26 mouse cellular contexts compared by ENCODE assay signal in genomic region chr5:121307620-121308019, GRCm38 (mm10).
DNase-seq lines count a peak whose midpoint lies in the region; ATAC-seq and TF ChIP-seq lines count a peak whose summit lies in the region.
"Had no signal": no experiment of that assay in that cellular context is flagged by ENCODE, and none has a peak within 500 bp of the region (broad histone marks: within the 10 kb centered on the region; RNA-seq: fewer than 3 reads in every experiment).

No protein-coding gene starts in this region.

- no peaks in the 10 kb centered on the region for H3K9me3 ChIP-seq in kidney, embryonic 15.5 days (replicated peaks)
- no peaks in the 10 kb centered on the region for H3K9me3 ChIP-seq in forebrain, embryonic 10.5 days
- H3K9me3 ChIP-seq: embryonic facial prominence, embryonic 12.5 days; embryonic facial prominence, embryonic 15.5 days; forebrain, embryonic 13.5 days; heart, embryonic 10.5 days; heart, embryonic 13.5 days had no signal

- peaks cover 7% of the 10 kb centered on the region; the same call in 1 of the 2 replicates for H3K36me3 ChIP-seq in kidney, adult 2 months (ENCODE audit: control insufficient read depth, insufficient read depth, low read length)
- H3K36me3 ChIP-seq in kidney, embryonic 15.5 days, result peaks cover 97% of the 10 kb centered on the region
- peaks cover 96% of the 10 kb centered on the region for H3K36me3 ChIP-seq in forebrain, embryonic 10.5 days (replicated peaks)

- H3K4me2 ChIP-seq in kidney, embryonic 15.5 days, result no peak overlapping the region
- H3K4me2 ChIP-seq: embryonic facial prominence, embryonic 12.5 days; embryonic facial prominence, embryonic 15.5 days; forebrain, embryonic 13.5 days; heart, embryonic 13.5 days had no signal

- peak; percentile 76 for DNase-seq in kidney, adult 2 months
- DNase-seq in fat pad, adult 2 months (ENCODE audit: extremely low read depth, low read depth, low spot score), result peak; percentile 33
- DNase-seq in kidney, adult 9 months, result peak; percentile 75
- DNase-seq in kidney, postnatal 14 days, result peak; percentile 62
- no peak for DNase-seq in right cerebral cortex, postnatal 36 days (ENCODE audit: low spot score in 2 of 2)
- no peak for DNase-seq in yolk sac, embryonic 10.5 days (ENCODE audit: low spot score)
- DNase-seq in forebrain, embryonic 10.5 days (ENCODE audit: extremely low spot score, low spot score), result no peak
- DNase-seq: adrenal gland, adult 2 months; adrenal gland, postnatal 14 days; cerebellum, adult 11 months; cerebellum, adult 2 months; cerebellum, adult 9-11 months; cerebellum, postnatal 25 days; gastrocnemius, postnatal 10 days; gastrocnemius, postnatal 36 days; heart, adult 2 months; heart, postnatal 14 days; heart, postnatal 4 days had no signal

- H3K4me3 ChIP-seq in kidney, adult 2 months (ENCODE audit: insufficient read depth, low read depth, low read length), result no peak overlapping the region
- H3K4me3 ChIP-seq in kidney, embryonic 15.5 days (replicated peaks), result no peak overlapping the region
- no peak overlapping the region for H3K4me3 ChIP-seq in forebrain, embryonic 10.5 days
- H3K4me3 ChIP-seq: embryonic facial prominence, embryonic 12.5 days; embryonic facial prominence, embryonic 15.5 days; forebrain, embryonic 13.5 days; heart, adult 2 months; heart, embryonic 10.5 days; heart, embryonic 13.5 days had no signal

- 39% methylated on average over 3 of the region's 3 CpGs for whole genome bisulfite sequencing in kidney, adult 2 months
- WGBS in kidney, embryonic 15.5 days, result 78% methylated on average over 3 of the region's 3 CpGs
- 59% methylated on average over 3 of the region's 3 CpGs for WGBS in forebrain, embryonic 10.5 days

- H3K27me3 ChIP-seq in kidney, adult 2 months (replicated peaks; ENCODE audit: control insufficient read depth, insufficient read depth, low read length), result no peaks in the 10 kb centered on the region
- H3K27me3 ChIP-seq in kidney, embryonic 15.5 days, result no peaks in the 10 kb centered on the region
- H3K27me3 ChIP-seq in forebrain, embryonic 10.5 days (ENCODE audit: poor library complexity, severe bottlenecking), result no peaks in the 10 kb centered on the region
- H3K27me3 ChIP-seq: embryonic facial prominence, embryonic 12.5 days; embryonic facial prominence, embryonic 15.5 days; forebrain, embryonic 13.5 days; heart, embryonic 13.5 days had no signal

- H3K27ac ChIP-seq in kidney, adult 2 months (ENCODE audit: insufficient read depth, low read depth, low read length), result no peak overlapping the region
- H3K27ac ChIP-seq in kidney, embryonic 15.5 days, result no peak overlapping the region
- H3K27ac ChIP-seq in forebrain, embryonic 10.5 days, result no peak overlapping the region
- H3K27ac ChIP-seq: embryonic facial prominence, embryonic 12.5 days; embryonic facial prominence, embryonic 15.5 days; forebrain, embryonic 13.5 days; heart, adult 2 months; heart, embryonic 10.5 days; heart, embryonic 13.5 days had no signal

- H3K4me1 ChIP-seq in kidney, adult 2 months (ENCODE audit: control insufficient read depth, insufficient read depth, low read length), result peaks cover 4% of the 10 kb centered on the region; the same call in 1 of the 2 replicates
- H3K4me1 ChIP-seq in kidney, embryonic 15.5 days, result no peaks in the 10 kb centered on the region
- no peaks in the 10 kb centered on the region for H3K4me1 ChIP-seq in forebrain, embryonic 10.5 days
- H3K4me1 ChIP-seq: embryonic facial prominence, embryonic 12.5 days; embryonic facial prominence, embryonic 15.5 days; forebrain, embryonic 13.5 days; heart, embryonic 10.5 days; heart, embryonic 13.5 days had no signal

- no peak overlapping the region for H3K9ac ChIP-seq in kidney, embryonic 15.5 days
- H3K9ac ChIP-seq: embryonic facial prominence, embryonic 12.5 days; embryonic facial prominence, embryonic 15.5 days; forebrain, embryonic 13.5 days; heart, embryonic 13.5 days had no signal

- no peak for ATAC-seq in kidney, embryonic 15.5 days (replicated peaks; ENCODE audit: low FRiP score)
- ATAC-seq: CD4-positive, CD25-positive, alpha-beta regulatory T cell, adult 4 months; forebrain, embryonic 13.5 days; forebrain, embryonic 16.5 days had no signal

- no peak for TF ChIP-seq POLR2A in kidney, adult 2 months (IDR thresholded peaks at IDR 0.05; ENCODE audit: low read depth, low read length)

- no peak for TF ChIP-seq CTCF in kidney, adult 2 months (conservative IDR thresholded peaks at IDR 0.05; ENCODE audit: insufficient read depth, insufficient read length, low read depth, low read length)

Comparison
In these comparisons a context has a peak if more than half of its experiments do, and no peak if none do; other contexts are left out.
1. DNase-seq: peak in kidney, adult 2 months (single experiment), fat pad, adult 2 months (single experiment), kidney, adult 9 months (single experiment) and kidney, postnatal 14 days (single experiment); none in right cerebral cortex, postnatal 36 days (0 of 2), yolk sac, embryonic 10.5 days (single experiment) and forebrain, embryonic 10.5 days (single experiment).